8 mouse cellular contexts compared by ENCODE assay signal in the genomic region with DNA sequence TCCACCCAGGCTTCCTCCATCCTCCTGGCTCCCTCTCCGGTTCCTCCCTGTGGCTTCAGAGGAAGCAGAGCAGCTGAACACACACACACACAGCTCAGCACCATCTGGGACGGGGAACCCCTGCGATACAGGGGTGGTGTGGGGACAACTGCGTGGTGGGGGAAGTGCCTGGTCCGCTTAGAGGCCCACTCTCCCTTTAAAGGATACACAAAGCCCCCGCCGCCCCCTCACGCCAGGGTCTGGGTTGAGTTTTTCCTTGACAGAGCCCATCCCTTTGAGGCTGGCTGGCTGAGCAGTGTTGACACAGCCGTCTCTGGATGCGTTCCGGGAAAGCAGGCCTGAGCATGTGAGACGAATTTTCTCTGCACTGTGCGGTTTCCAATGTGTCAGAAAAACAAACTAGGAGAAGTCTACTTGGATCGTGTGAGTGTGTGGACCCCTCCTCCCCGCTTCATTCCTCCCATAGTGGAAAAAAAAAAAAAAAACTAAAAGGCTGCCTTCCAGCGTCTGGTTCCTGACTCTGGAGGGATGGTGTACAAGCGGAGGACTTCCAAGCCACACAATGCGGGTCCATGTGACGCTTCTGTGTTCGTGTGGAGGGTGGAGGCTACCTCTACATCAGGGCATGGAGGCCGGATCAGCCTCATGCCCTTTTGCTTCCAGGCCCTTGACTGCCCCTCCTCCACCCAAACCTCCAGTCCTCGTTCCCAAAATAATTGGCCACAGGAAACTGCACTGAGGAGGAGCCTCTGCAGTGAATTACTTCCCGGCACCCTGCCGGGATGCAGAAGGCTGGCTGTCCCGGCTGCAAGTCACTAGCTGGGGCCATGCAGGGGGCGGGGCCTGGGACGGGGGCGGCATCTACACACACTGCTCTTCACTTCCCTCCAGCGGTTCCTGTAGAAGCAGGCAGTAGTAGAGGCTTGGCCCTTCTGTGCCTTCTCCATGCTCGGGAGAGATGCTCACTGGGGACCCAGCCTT.
DNase-seq lines count a peak whose midpoint lies in the region; ATAC-seq and TF ChIP-seq lines count a peak whose summit lies in the region.

No protein-coding gene starts in this region.

- H3K9ac ChIP-seq in forebrain, embryonic 15.5 days (replicated peaks) = peak overlapping the region; percentile 43
- no peak overlapping the region for H3K9ac ChIP-seq in heart, postnatal 0 days (replicated peaks; ENCODE audit: low read depth, low read length)
- no peak overlapping the region for H3K9ac ChIP-seq in liver, embryonic 15.5 days
- peak overlapping the region; percentile 33; the same call in 1 of the 2 replicates for H3K9ac ChIP-seq in neural tube, embryonic 12.5 days

- TF ChIP-seq EP300 in heart, postnatal 0 days (IDR thresholded peaks at IDR 0.05; ENCODE audit: low read depth) = peak; percentile 33; the same call in 1 of the 2 replicates

- WGBS in forebrain, embryonic 15.5 days = under 1% methylated on average over 30 of the region's 30 CpGs
- 9% methylated on average over 30 of the region's 30 CpGs for WGBS in heart, postnatal 0 days
- WGBS in liver, embryonic 15.5 days (ENCODE audit: insufficient replicate concordance) = 5% methylated on average over 30 of the region's 30 CpGs
- WGBS in neural tube, embryonic 12.5 days = 2% methylated on average over 30 of the region's 30 CpGs

- peak overlapping the region; percentile 42 for H3K4me2 ChIP-seq in forebrain, embryonic 15.5 days (replicated peaks)
- peak overlapping the region; percentile 59 for H3K4me2 ChIP-seq in heart, postnatal 0 days (ENCODE audit: low read depth, low read length)
- peak overlapping the region; percentile 51 for H3K4me2 ChIP-seq in liver, embryonic 15.5 days
- peak overlapping the region; percentile 51 for H3K4me2 ChIP-seq in neural tube, embryonic 12.5 days (replicated peaks)

- H3K4me3 ChIP-seq in E14TG2a.4 (replicated peaks; ENCODE audit: low read length) = peak overlapping the region; percentile 64
- H3K4me3 ChIP-seq in forebrain, embryonic 15.5 days = peak overlapping the region; percentile 22
- peak overlapping the region; percentile 28 for H3K4me3 ChIP-seq in heart, postnatal 0 days (ENCODE audit: low read depth, low read length)
- H3K4me3 ChIP-seq in liver, embryonic 15.5 days (replicated peaks) = no peak overlapping the region; the same call in 1 of the 2 replicates
- no peak overlapping the region; the same call in 1 of the 2 replicates for H3K4me3 ChIP-seq in neural tube, embryonic 12.5 days

- H3K9me3 ChIP-seq in E14TG2a.4 (ENCODE audit: low read length) = peaks cover 4% of the 10 kb centered on the region; the same call in 1 of the 2 replicates
- H3K9me3 ChIP-seq in forebrain, embryonic 15.5 days = no peaks in the 10 kb centered on the region
- H3K9me3 ChIP-seq in heart, postnatal 0 days (replicated peaks; ENCODE audit: control insufficient read depth, low read length) = no peaks in the 10 kb centered on the region
- no peaks in the 10 kb centered on the region for H3K9me3 ChIP-seq in liver, embryonic 15.5 days (replicated peaks)
- no peaks in the 10 kb centered on the region for H3K9me3 ChIP-seq in neural tube, embryonic 12.5 days

- DNase-seq in cerebellum, adult 11 months = peak; percentile 70
- peak; percentile 90 for DNase-seq in heart, postnatal 0 days (ENCODE audit: low spot score)
- DNase-seq in kidney, postnatal 14 days = peak; percentile 94
- peak; percentile 92 for DNase-seq in testis, postnatal 10 days (ENCODE audit: low spot score)

- H3K4me1 ChIP-seq in E14TG2a.4 (replicated peaks; ENCODE audit: low read depth, low read length) = peaks cover 57% of the 10 kb centered on the region
- H3K4me1 ChIP-seq in forebrain, embryonic 15.5 days = peaks cover 47% of the 10 kb centered on the region
- H3K4me1 ChIP-seq in heart, postnatal 0 days (ENCODE audit: control insufficient read depth, insufficient read depth) = peaks cover 13% of the 10 kb centered on the region
- H3K4me1 ChIP-seq in liver, embryonic 15.5 days (replicated peaks) = peaks cover 13% of the 10 kb centered on the region; the same call in 1 of the 2 replicates
- H3K4me1 ChIP-seq in neural tube, embryonic 12.5 days = peaks cover 41% of the 10 kb centered on the region

- peaks cover 63% of the 10 kb centered on the region for H3K27me3 ChIP-seq in E14TG2a.4 (ENCODE audit: insufficient read depth, low read length)
- no peaks in the 10 kb centered on the region for H3K27me3 ChIP-seq in forebrain, embryonic 15.5 days
- no peaks in the 10 kb centered on the region for H3K27me3 ChIP-seq in heart, postnatal 0 days (ENCODE audit: control insufficient read depth, insufficient read depth, low read length)
- no peaks in the 10 kb centered on the region for H3K27me3 ChIP-seq in liver, embryonic 15.5 days
- no peaks in the 10 kb centered on the region for H3K27me3 ChIP-seq in neural tube, embryonic 12.5 days (replicated peaks)

- H3K36me3 ChIP-seq in E14TG2a.4 (ENCODE audit: insufficient read depth, low read length) = no peaks in the 10 kb centered on the region
- no peaks in the 10 kb centered on the region for H3K36me3 ChIP-seq in forebrain, embryonic 15.5 days
- H3K36me3 ChIP-seq in heart, postnatal 0 days (replicated peaks; ENCODE audit: control insufficient read depth, insufficient read depth, low read length) = no peaks in the 10 kb centered on the region
- H3K36me3 ChIP-seq in liver, embryonic 15.5 days (replicated peaks) = no peaks in the 10 kb centered on the region
- H3K36me3 ChIP-seq in neural tube, embryonic 12.5 days = no peaks in the 10 kb centered on the region

- TF ChIP-seq CTCF in E14TG2a.4 (conservative IDR thresholded peaks at IDR 0.05; ENCODE audit: low read length) = no peak
- TF ChIP-seq CTCF in heart, postnatal 0 days (IDR thresholded peaks at IDR 0.05; ENCODE audit: low read depth) = peak; percentile 44

- H3K27ac ChIP-seq in forebrain, embryonic 15.5 days (replicated peaks) = peak overlapping the region; percentile 90
- H3K27ac ChIP-seq in heart, postnatal 0 days (ENCODE audit: low read depth) = peak overlapping the region; percentile 85
- no peak overlapping the region; the same call in 1 of the 2 replicates for H3K27ac ChIP-seq in liver, embryonic 15.5 days (replicated peaks)
- peak overlapping the region; percentile 43 for H3K27ac ChIP-seq in neural tube, embryonic 12.5 days

- peak; percentile 82 for ATAC-seq in forebrain, embryonic 15.5 days (replicated peaks)
- ATAC-seq in heart, postnatal 0 days (ENCODE audit: insufficient read depth, low read depth) = peak; percentile 86
- ATAC-seq in liver, embryonic 15.5 days (ENCODE audit: insufficient read depth) = peak; percentile 76
- ATAC-seq in neural tube, embryonic 12.5 days (ENCODE audit: low FRiP score, low read depth) = peak; percentile 92

Comparison
In these comparisons a context has a peak if more than half of its experiments do, and no peak if none do; other contexts are left out.
1. H3K4me3 ChIP-seq: peak in E14TG2a.4 (single experiment), forebrain, embryonic 15.5 days (single experiment) and heart, postnatal 0 days (single experiment); none in liver, embryonic 15.5 days (single experiment) and neural tube, embryonic 12.5 days (single experiment).
2. H3K9ac ChIP-seq: peak in forebrain, embryonic 15.5 days (single experiment) and neural tube, embryonic 12.5 days (single experiment); none in heart, postnatal 0 days (single experiment) and liver, embryonic 15.5 days (single experiment).
3. Peak in every context shown above with its lines, with median percentiles within 50 percentile points of each other: DNase-seq, ATAC-seq and H3K4me2 ChIP-seq.